Mouse (Mus musculus) megakaryocyte progenitor cell, adult 5-6 weeks (primary cell): ENCODE results near the gene Usp44. TPM values are rescaled to one million over a fixed set of nuclear protein-coding genes. Genes with fewer than 3 reads are reported as not detected.
A peak's percentile ranks its signal among the peaks of the same experiment; 100 is the strongest.
"Not testable (repeated sequence)": the region's sequence is repeated elsewhere in the genome, so short reads cannot be mapped to it uniquely, and the experiment has no call there.

Source experiments
- ATAC-seq: replicated peaks from 2 replicates; pipeline ENCODE4 v1.8.0; 2016; ENCODE audit warnings: mild to moderate bottlenecking, moderate TSS enrichment, inconsistent platforms; ENCODE audit not compliant: poor library complexity
- total RNA-seq, 2 experiments: library from RNA; stranded (forward) in 1 of 2; stranded (reverse) in 1 of 2; fragments of 157-497, 149-512 nt in 1 of 2; fragments of 200-1000 nt in 1 of 2; gene quantifications; 2 replicates each; pipeline versions ENCODE4 v1.2.3 to v1.2.4; 2015 to 2017

Usp44 gene
- total RNA-seq (2015) (1.3 and 1.8 TPM in 2 replicates), total RNA-seq (2017) (2.2 and 2.7 TPM in 2 replicates)

DNA sequence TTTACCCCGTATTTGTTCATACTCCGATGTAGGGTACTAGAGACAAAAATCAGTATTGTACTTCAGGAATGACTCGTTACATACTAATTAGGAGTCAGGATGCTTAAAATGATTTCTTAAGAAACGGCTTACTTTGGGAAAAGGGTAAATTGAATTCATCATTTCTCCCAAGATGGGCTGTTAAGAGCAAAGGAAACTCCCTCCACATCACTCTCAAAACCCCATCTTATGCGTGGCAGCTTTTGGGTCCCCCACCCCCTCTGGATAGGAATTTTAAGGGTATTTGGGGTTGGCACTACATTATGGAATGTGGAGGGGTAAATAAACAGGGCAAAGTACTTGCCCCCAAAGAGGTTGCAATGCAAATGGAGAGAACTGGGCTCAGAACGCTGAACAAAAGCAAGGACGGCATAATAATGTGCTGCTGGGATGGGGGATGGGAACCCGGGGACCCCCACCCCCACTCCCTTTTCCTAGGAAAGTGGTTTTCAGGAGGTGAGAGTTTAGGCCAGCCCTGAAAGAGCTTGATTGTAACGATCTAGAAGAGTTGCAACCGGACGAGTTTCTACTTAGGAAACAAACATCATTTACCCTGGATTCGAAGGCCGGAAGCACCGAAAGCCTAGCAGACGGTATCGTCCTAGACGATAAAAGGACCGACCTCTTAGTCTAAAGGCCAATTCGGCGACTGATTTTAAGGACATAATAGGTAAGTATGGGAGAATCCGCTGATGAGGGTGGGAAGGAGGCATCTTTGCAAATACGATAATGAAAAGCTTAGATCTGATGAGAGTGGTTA is at the start of gene Usp44:
Gene Usp44 (plus strand): TSS at position 625 of the 799 bp plus-strand sequence.
- ATAC-seq, result no peak

- no peak for ATAC-seq
Observed at GRCm38 (mm10) chr10:93783216-93784013, 47.9 kb upstream of the Usp44 start.

GRCm38 (mm10) chr10:93799711-93800362 is 31.5 kb upstream of the Usp44 start:
- ATAC-seq, result no peak

GRCm38 (mm10) chr10:93800363-93800722 is 31.0 kb upstream of the Usp44 start:
- no peak for ATAC-seq

DNA sequence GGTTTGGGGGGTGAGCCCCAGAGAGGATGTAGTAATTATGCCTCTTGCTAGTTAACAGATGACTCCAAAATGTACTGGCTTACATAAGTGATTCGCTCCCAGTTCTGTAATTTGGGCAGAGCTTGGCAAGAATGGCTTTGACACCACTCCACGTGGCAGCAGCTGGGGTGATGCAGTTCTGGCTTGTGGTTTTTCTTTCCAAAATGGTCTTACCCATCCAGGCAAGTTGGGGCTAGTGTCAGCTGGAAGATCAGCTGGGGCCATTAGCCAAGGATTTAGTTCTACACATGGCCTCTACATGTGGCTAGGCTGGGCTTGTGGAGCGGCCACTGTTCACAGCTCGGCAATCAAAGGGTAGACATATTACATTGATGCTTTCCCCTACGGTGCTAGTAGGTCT is 30.5 kb upstream of the Usp44 start:
- ATAC-seq, result no peak

- no peak for ATAC-seq
Observed at GRCm38 (mm10) chr10:93803199-93803598, 28.2 kb upstream of the Usp44 start.

DNA sequence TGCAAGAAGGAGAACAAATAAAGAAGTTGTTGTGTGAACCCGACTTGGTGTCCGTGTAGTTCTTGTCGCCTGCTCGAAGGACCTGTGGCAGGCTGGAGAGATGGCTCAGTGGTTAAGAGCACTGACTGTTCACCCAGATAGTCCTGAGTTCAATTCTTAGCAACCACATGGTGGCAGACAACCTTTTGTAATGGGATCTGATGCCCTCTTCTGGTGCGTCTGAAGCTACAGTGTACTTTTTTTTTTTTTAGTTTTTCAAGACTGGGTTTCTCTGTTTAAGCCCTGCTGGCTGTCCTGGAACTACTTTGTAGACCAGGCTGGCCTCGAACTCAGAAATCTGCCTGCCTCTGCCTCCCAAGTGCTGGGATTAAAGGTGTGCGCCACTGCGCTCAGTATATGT is 21.9 kb upstream of the Usp44 start:
- ATAC-seq, result not testable (repeated sequence)

GRCm38 (mm10) chr10:93810590-93811185 is 20.7 kb upstream of the Usp44 start:
- ATAC-seq, result no peak

GRCm38 (mm10) chr10:93812098-93812497 is 19.3 kb upstream of the Usp44 start:
- no peak for ATAC-seq

GRCm38 (mm10) chr10:93812774-93813415 is 18.5 kb upstream of the Usp44 start:
- peak; percentile 74 for ATAC-seq

DNA sequence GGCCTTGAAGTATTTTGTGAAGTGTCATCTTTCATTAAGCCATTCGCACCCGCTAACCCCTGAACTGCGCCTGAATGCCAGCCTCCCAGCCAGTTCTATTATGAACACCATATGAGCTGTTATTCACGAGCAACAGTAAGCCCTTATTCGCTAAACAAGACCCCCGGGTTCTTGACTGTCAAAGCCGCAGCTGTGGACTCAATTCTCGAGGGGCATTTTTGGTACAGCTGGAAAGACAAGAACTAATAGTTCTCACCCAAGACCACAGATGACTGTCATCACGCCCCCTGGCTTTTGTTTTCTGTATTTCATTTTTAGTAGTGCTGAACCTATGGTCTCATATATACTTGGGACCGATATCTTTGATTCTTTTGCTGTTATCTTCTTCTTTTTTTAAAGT is 17.6 kb upstream of the Usp44 start:
- ATAC-seq, result no peak

- peak; percentile 95 for ATAC-seq
Observed at GRCm38 (mm10) chr10:93818661-93819060, 12.7 kb upstream of the Usp44 start.

DNA sequence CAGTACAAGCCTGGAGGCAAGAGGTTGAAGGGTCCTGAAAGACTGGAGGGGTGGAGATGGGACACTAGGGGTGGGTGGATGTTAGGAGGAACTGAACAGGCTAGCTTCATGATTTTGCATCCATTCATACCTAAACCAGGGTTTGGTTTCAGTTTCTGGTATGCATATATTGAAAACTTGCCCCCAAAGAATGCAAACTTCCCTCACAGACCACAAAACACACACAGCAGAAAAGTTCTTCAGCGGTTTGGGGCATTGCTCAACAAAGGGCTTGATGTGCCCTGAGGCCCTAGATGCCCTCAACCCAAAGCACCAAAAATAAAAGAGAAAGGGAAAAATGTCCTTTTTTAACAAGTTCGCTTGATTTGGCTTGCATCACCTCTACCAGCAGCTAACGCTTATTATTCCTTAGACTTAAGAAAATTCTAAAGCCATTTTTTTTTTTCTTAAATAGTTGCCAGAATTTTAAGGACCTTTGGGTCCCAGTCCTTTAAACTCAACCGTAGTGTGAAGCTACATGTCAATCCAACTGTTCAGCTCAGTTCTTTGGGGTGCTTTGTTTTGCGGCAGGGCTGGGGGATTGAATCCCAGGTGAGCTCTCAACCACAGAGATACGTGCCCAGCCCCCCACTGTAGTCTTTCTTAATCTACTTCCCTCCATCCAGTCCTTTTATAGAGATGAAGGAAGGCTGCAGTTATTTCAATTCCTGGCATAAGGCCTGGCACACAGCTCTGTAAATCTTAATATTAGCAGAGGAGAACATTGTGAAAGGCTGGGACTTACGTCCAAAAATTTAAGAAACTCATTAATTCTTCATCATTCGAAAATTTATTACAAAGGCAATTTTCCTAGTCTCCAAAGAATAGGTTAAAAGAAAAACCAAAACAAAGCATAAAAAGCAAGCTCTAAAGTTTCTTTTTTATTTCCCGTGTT is 1.2 kb upstream of the Usp44 start:
- peak; percentile 76 for ATAC-seq

DNA sequence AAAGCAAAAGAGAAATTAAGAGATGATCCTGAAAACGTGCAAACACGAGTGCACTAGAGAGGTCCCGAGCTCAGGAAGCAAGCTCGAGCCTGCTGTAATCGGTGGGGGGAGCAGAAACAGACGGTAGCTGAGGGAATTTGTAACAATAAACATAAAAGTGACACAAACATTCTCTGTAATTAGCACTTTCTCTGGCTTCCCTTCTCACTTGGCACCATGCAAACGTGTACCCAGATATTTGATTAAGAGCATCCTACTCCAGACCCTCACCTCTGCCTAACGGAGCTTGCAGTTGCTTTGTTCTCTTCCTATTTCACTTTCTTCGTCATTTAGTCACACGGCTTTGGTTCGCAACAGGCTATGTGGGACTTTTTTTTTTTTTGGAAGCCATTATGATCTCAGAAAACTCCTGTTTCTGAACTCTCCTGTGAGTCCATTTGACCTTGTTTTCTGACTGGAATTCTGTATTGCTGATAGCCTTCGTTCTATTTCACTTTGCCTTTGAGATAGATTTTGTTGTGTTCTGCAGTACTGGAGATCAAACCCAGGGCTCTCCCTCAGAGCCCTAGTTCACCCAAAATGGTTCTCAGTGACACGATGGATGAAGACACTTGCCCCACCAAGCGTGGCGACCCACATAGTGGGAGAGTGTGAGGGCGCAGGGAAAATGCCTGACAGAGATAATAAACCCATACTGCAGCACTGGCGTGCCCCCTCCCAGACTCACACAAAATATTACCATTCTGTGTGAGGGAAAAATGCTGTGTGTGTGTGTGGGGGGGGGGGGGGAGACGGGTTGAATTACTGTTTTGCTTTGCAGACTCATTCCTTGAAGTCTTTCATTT is 597 bp downstream of the Usp44 start:
- no peak for ATAC-seq

DNA sequence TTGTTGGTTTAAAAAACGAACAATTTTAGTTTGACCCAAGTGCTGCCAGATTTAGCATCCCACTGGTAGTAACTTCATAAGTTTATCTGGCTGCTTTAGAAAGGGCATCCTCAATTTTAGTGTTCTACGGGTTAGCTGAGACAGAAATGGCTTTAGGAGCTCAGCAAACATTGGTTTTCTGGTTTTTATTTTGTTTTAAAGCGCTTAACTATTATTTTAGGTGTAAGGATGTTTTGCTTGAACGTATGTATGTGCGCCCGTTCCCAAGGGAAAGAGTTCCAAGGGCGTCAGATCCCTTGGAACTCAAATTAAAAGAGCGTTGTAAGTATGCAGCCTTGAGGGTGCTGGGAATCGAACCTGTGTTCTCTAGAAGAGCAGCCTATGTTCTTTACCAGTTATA is 1.5 kb downstream of the Usp44 start:
- no peak for ATAC-seq

GRCm38 (mm10) chr10:93833370-93833698 is 2.0 kb downstream of the Usp44 start:
- ATAC-seq, result no peak

DNA sequence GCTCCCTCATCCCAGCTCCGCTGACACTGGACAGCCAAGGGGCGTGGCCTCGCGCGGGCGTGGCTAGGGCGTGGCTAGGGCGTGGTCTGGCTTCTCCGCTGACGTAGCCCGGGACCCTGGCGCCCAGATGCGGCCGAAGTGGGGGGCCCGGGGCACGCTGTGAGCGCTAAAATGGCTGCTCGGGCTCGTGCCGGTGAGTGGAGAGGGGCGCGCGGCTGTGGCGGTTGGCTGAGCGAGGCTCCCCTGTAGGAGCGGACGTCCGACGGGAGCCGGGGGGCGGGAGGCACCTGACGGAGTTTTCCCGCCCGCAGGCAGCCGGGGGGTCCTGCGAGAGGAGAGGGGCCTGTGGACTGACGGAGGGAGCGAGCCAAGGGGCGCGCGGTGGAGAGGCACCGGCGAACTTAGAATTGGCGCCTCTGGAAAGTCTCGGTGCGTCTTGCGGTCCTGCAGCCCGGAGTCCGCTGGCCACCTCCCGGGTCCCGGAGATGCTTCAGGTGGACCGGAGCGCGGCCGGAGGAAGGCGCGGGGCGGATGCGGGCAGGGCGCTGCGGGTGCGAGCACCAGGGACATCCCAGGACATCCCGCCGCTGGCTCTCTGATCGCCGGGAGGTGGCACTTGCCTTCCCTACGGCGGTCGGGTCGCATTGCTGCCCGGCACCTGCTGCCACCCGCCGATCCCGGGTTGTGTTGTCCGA is 2.5 kb downstream of the Usp44 start:
- ATAC-seq, result peak; percentile 88

- no peak for ATAC-seq
Observed at GRCm38 (mm10) chr10:93834394-93834745, 3.0 kb downstream of the Usp44 start.
